Mouse (Mus musculus) olfactory bulb, adult 2 months (tissue): ENCODE measurements around the gene Armc6. TPM values are rescaled to one million over a fixed set of nuclear protein-coding genes. Genes with fewer than 3 reads are reported as not detected.
A peak's percentile ranks its signal among the peaks of the same experiment; 100 is the strongest.

ENCODE experiments used
- H3K27ac ChIP-seq: fragments of 200-500 bp; 2 replicates; pipeline ENCODE4 v1.5.1; 2012; ENCODE audit warnings: low read depth, low read length; ENCODE audit not compliant: insufficient read depth
- H3K4me1 ChIP-seq: fragments of 200-500 bp; 2 replicates; pipeline ENCODE4 v1.6.1; 2012; ENCODE audit warnings: low read length; ENCODE audit not compliant: control insufficient read depth, insufficient read depth
- H3K4me3 ChIP-seq: fragments of 200-500 bp; 2 replicates; pipeline ENCODE4 v1.5.1; 2012; ENCODE audit warnings: mild to moderate bottlenecking, low read depth, low read length, moderate library complexity; ENCODE audit not compliant: insufficient read depth
- CTCF ChIP-seq: fragments of 200-500 bp; IDR thresholded peaks from 2 replicates; pipeline ENCODE4 v1.5.1; 2012; ENCODE audit warnings: low read depth, mild to moderate bottlenecking, low read length, moderate library complexity; ENCODE audit not compliant: insufficient read depth
- POLR2A ChIP-seq: fragments of 200-500 bp; IDR thresholded peaks from 2 replicates; pipeline ENCODE4 v1.6.1; 2012; ENCODE audit warnings: mild to moderate bottlenecking, low read depth, low read length, moderate library complexity; ENCODE audit not compliant: insufficient read depth
- WGBS: fragments of 180-500 bp; shearing (Covaris S2); methylation state at CpG from one replicate; pipeline ENCODE4 v1.1.7; 2018; 5-methylcytosine and 5-hydroxymethylcytosine counted together
- polyA plus RNA-seq: library from polyadenylated mRNA; stranded (reverse); fragments of >200 nt; gene quantifications from 2 replicates; pipeline ENCODE4 v1.2.4, GENCODE M21; 2012; ENCODE audit warnings: low replicate concordance; ENCODE audit not compliant: missing spikeins, insufficient read depth, insufficient read length

Gene Armc6
- polyA plus RNA-seq, 1 experiment = not detected

- TF ChIP-seq CTCF = no peak
- no peak for TF ChIP-seq POLR2A
- 78% methylated on average over 5 of the region's 5 CpGs for WGBS
- Histone ChIP-seq H3K27ac (no peak overlapping the region), H3K4me3 (no peak overlapping the region), H3K4me1 (peaks cover 8% of the 10 kb centered on the region)
Measured at GRCm38 (mm10) chr8:70193238-70193637, 41.0 kb downstream of the Armc6 start.

DNA sequence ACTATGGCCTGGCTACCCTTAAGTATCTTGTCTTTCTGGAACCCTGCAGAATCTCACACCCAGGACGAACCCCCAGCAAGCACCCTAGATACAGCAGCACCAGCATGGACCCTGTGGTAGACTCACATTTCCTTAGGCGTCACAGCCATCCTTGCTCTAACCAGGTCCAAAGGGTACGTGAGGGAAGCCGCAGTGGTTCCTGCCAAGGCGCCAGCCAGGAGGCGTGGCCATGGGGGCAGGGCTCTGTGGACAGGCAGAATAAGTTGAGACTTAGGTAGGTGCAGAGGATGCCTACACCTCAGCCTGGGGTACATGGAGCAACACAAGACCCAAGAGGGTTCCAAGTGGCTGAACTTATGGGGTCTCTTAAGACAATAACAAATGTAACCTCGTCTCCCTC lies 45.6 kb downstream of the Armc6 start:
- TF ChIP-seq CTCF (no peak), POLR2A (no peak)
- WGBS = 78% methylated on average over 7 of the region's 7 CpGs
- Histone ChIP-seq H3K4me3 (no peak overlapping the region), H3K27ac (no peak overlapping the region), H3K4me1 (no peaks in the 10 kb centered on the region)

- 84% methylated on average over 4 of the region's 4 CpGs for WGBS
- Histone ChIP-seq H3K27ac (no peak overlapping the region), H3K4me3 (no peak overlapping the region), H3K4me1 (no peaks in the 10 kb centered on the region)
- TF ChIP-seq POLR2A = no peak
- no peak for TF ChIP-seq CTCF
Measured at GRCm38 (mm10) chr8:70183194-70183593, 51.1 kb downstream of the Armc6 start.

DNA sequence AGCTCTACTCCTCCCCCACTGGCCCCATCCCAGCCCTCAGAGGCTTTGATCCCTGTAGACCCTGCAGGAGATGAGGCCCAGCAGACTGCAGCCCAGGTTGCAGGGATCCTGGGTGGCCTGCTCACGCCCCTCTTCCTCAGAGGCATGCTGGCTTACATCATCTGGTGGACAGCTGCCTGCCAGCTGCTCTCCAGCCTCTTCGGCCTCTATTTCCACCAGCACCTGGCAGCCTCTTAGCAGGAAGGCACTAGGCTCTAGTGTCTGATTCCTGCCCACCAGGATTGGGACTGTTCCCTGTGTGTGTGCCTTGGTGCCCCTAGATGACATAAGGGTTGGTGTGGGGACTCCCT lies 52.4 kb downstream of the Armc6 start:
- Histone ChIP-seq H3K27ac (no peak overlapping the region), H3K4me1 (peaks cover 5% of the 10 kb centered on the region; the same call in 1 of the 2 replicates), H3K4me3 (no peak overlapping the region)
- 69% methylated on average over 2 of the region's 2 CpGs for WGBS
- no peak for TF ChIP-seq CTCF
- no peak for TF ChIP-seq POLR2A

DNA sequence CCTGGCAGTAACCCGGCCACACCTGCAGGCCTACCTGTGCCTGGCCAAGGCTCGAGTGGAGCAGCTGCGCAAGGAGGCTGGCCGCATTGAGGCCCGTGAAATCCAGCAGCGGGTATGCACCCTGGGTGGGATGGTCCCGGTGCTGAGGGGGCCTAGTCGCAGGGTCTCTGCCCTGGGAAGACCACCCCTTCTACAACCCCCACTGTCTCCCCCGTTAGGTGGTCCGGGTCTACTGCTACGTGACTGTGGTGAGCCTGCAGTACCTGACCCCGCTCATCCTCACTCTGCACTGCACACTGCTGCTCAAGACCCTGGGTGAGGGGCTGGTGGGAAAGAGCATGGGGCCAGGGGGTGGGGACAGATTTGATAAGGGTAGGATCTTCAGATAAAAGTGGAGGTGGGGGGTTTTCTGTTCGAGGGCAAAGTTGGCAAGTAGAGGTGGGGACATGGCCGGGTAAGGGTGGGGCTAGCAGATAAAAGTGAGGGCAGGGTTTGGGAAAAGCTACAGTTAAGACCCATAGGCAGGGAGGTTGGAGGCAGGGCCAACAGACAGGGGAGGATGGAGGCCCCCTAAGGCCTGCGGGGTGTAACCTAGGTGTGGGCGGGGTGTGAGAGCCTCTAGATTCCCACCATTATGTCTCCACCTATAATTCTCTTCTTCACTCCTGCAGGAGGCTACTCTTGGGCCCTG lies 52.9 kb downstream of the Armc6 start:
- no peak for TF ChIP-seq POLR2A
- no peak for TF ChIP-seq CTCF
- H3K4me3 ChIP-seq = no peak overlapping the region
- peaks cover 8% of the 10 kb centered on the region; the same call in 1 of the 2 replicates for H3K4me1 ChIP-seq
- 89% methylated on average over 16 of the region's 16 CpGs for WGBS
- H3K27ac ChIP-seq = no peak overlapping the region

GRCm38 (mm10) chr8:70179082-70179481 lies 55.2 kb downstream of the Armc6 start:
- no peak overlapping the region for H3K27ac ChIP-seq
- 90% methylated on average over 4 of the region's 4 CpGs for WGBS
- no peak for TF ChIP-seq POLR2A
- no peak for TF ChIP-seq CTCF
- H3K4me3 ChIP-seq = no peak overlapping the region
- peaks cover 15% of the 10 kb centered on the region for H3K4me1 ChIP-seq

- TF ChIP-seq POLR2A (no peak), CTCF (no peak)
- Histone ChIP-seq H3K4me1 (peaks cover 20% of the 10 kb centered on the region), H3K27ac (no peak overlapping the region), H3K4me3 (no peak overlapping the region)
- 93% methylated on average over 2 of the region's 2 CpGs for WGBS
Measured at GRCm38 (mm10) chr8:70178231-70178630, 56.0 kb downstream of the Armc6 start.

GRCm38 (mm10) chr8:70174079-70174478 lies 60.2 kb downstream of the Armc6 start:
- Histone ChIP-seq H3K4me1 (peaks cover 21% of the 10 kb centered on the region), H3K4me3 (peak overlapping the region; percentile 27), H3K27ac (peak overlapping the region; percentile 93)
- WGBS = 38% methylated on average over 7 of the region's 7 CpGs
- TF ChIP-seq CTCF (no peak), POLR2A (no peak)

- Histone ChIP-seq H3K27ac (peak overlapping the region; percentile 93; the same call in 1 of the 2 replicates), H3K4me1 (peaks cover 21% of the 10 kb centered on the region), H3K4me3 (no peak overlapping the region; the same call in 1 of the 2 replicates)
- TF ChIP-seq POLR2A = no peak
- TF ChIP-seq CTCF = no peak
- 54% methylated on average over 5 of the region's 5 CpGs for WGBS
Measured at GRCm38 (mm10) chr8:70173320-70173719, 60.9 kb downstream of the Armc6 start.

DNA sequence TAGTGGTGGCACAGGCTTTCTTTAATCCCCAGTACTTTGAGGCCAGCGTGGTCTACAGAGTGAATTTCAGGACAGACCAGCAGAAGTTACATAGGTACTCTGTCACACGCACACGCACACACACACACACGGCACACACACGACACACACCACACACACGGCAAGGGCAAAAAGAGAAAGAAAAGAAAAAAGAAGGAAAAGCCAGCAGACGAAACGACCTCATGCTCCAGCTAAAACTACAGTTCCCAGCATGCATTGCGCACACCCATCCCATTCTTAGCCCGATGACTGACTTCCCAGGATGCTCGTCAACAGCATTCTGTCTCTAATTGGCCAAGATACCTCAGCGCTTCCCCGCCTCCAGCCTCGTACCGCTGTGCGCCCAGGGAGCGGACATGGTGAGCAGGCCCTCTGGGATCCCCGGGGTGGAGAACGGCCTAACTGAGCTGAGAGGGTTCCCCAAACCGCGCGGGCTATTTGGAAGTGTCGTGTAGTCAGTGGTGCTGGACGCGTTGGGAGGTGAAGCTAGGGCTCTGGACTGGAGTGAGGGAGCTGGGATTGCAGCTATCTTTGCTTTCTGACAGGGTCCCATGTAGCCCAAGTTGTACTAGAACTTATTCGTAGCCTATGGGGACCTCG lies 62.1 kb downstream of the Armc6 start, which contains the start of gene Tmem161a:
Tmem161a (plus strand) TSS at position 314 of the 639 bp plus-strand sequence.
- Histone ChIP-seq H3K27ac (no peak within 1 kb of the TSS), H3K4me3 (peak within 1 kb of the TSS; percentile 76), H3K4me1 (peaks cover 19% of the 10 kb centered on the region)
- TF ChIP-seq CTCF (no peak), POLR2A (peak; percentile 79)
- WGBS = under 1% methylated on average over 27 of the region's 27 CpGs
